Mouse (Mus musculus) heart, embryonic 11.5 days (tissue): ENCODE data around the gene Tmprss11c. TPM values are rescaled to one million over a fixed set of nuclear protein-coding genes. Genes with fewer than 3 reads are reported as not detected.

Experiments used
- ATAC-seq: fragments of 200-750 bp; cut with Nextera tagmentation; replicated peaks from 2 replicates; pipeline ENCODE4 v1.8.0; 2017; ENCODE audit warnings: moderate library complexity; ENCODE audit not compliant: insufficient number of reproducible peaks, low FRiP score, low TSS enrichment
- H3K27ac ChIP-seq: fragments of 300-500 bp; sonication (generic); 2 replicates; pipeline ENCODE4 v1.5.1; 2014; ENCODE audit warnings: mild to moderate bottlenecking, low read depth, low read length
- H3K27me3 ChIP-seq: fragments of 300-500 bp; sonication (generic); 2 replicates; pipeline ENCODE4 v1.6.1; 2014; ENCODE audit warnings: mild to moderate bottlenecking, low read length, mixed read lengths; ENCODE audit not compliant: control insufficient read depth, insufficient read depth
- H3K36me3 ChIP-seq: fragments of 300-500 bp; sonication (generic); 2 replicates; pipeline ENCODE4 v1.6.1; 2014; ENCODE audit warnings: mild to moderate bottlenecking, low read length, moderate library complexity, mixed read lengths; ENCODE audit not compliant: control insufficient read depth, insufficient read depth
- H3K4me1 ChIP-seq: fragments of 300-500 bp; sonication (generic); 2 replicates; pipeline ENCODE4 v1.6.1; 2014; ENCODE audit warnings: low read length; ENCODE audit not compliant: control insufficient read depth, insufficient read depth
- H3K4me2 ChIP-seq: fragments of 300-500 bp; sonication (generic); 2 replicates; pipeline ENCODE4 v1.6.1; 2014; ENCODE audit warnings: mild to moderate bottlenecking, moderate library complexity
- H3K4me3 ChIP-seq: fragments of 300-500 bp; sonication (generic); 2 replicates; pipeline ENCODE4 v1.5.1; 2014; ENCODE audit warnings: low read depth, low read length
- H3K9ac ChIP-seq: fragments of 300-500 bp; sonication (generic); 2 replicates; pipeline ENCODE4 v1.6.1; 2014; ENCODE audit warnings: mild to moderate bottlenecking, low read depth, low read length, moderate library complexity
- H3K9me3 ChIP-seq: fragments of 300-500 bp; sonication (generic); replicated peaks from 2 replicates; pipeline ENCODE4 v1.6.1; 2016; ENCODE audit warnings: low read length; ENCODE audit not compliant: control insufficient read depth
- WGBS: fragments of 180-500 bp; shearing (Covaris S2); extraction: QIAGEN DNeasy Blood & Tissue Kit; methylation state at CpG from one replicate; pipeline ENCODE4 v1.1.7; 2014; ENCODE audit not compliant: insufficient replicate concordance; 5-methylcytosine and 5-hydroxymethylcytosine counted together
- polyA plus RNA-seq: library from polyadenylated mRNA; unstranded; fragments of >200 nt; fragmentation: Nextera tagmentation; extraction: Ambion mirVana; gene quantifications from 2 replicates; pipeline ENCODE4 v1.2.1, GENCODE M21; 2014

Tmprss11c gene
- polyA plus RNA-seq, 1 experiment from 2014 or later = not detected

DNA sequence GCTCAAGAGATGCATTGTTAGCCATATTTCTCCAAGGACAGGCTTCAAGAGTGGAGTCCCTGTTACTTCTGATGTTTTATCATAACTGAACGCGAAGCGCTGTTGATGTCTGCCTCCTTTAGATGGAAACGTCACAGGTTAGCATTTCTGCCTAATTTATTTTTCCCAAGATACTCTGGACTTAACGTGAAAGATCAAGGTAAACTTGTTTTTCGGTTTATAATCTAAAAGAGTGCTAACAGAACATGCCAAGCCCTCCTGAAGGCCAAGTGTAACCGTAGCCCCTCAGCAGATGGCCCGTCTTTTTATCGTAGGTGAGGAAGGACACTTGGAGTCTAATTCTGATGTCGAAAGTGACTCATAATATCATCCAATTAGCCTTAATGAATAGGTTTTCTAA lies 91.3 kb downstream of the Tmprss11c start, which contains the start of gene Gnrhr:
Gene Gnrhr, minus strand, starts transcription at position 101 of the 400 bp plus-strand sequence.
- no peaks in the 10 kb centered on the region for H3K9me3 ChIP-seq
- WGBS = 88% methylated on average over 10 of the region's 10 CpGs
- H3K4me1 ChIP-seq = no peaks in the 10 kb centered on the region
- no peak within 1 kb of the TSS for H3K27ac ChIP-seq
- H3K4me3 ChIP-seq = no peak within 1 kb of the TSS
- H3K9ac ChIP-seq = no peak within 1 kb of the TSS
- H3K27me3 ChIP-seq = no peaks in the 10 kb centered on the region
- H3K4me2 ChIP-seq = no peak within 1 kb of the TSS
- H3K36me3 ChIP-seq = no peaks in the 10 kb centered on the region
- ATAC-seq = no peak

DNA sequence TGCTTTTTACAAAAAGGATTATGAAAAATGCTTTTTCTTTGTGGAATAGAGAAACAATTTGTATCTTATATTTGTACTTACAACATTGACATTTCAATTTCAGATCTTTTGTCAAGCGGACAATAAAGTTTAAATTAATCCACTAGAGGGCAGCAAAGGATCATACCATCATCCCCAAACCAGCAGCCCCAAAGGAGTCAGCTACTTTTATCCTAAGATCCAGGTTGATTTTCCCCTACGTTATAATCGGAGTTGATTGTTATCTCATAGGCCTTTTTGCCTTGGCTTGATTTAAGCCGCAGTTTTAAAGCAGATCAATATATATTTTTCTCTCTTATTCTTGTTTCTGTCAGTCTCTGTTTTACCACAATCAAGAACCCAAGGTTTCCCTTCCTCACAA lies 97.8 kb downstream of the Tmprss11c start:
- no peak overlapping the region for H3K4me3 ChIP-seq
- no peaks in the 10 kb centered on the region for H3K4me1 ChIP-seq
- no peaks in the 10 kb centered on the region for H3K27me3 ChIP-seq
- no peak overlapping the region for H3K4me2 ChIP-seq
- no peak for ATAC-seq
- H3K9ac ChIP-seq = no peak overlapping the region
- WGBS = 10% methylated on average over 4 of the region's 4 CpGs
- no peaks in the 10 kb centered on the region for H3K9me3 ChIP-seq
- no peaks in the 10 kb centered on the region for H3K36me3 ChIP-seq
- H3K27ac ChIP-seq = no peak overlapping the region

GRCm38 (mm10) chr5:86190770-86191169 lies 98.3 kb downstream of the Tmprss11c start:
- H3K36me3 ChIP-seq = no peaks in the 10 kb centered on the region
- no peak overlapping the region for H3K9ac ChIP-seq
- H3K4me1 ChIP-seq = no peaks in the 10 kb centered on the region
- ATAC-seq = no peak
- H3K4me2 ChIP-seq = no peak overlapping the region
- H3K27ac ChIP-seq = no peak overlapping the region
- H3K27me3 ChIP-seq = no peaks in the 10 kb centered on the region
- H3K4me3 ChIP-seq = no peak overlapping the region
- no peaks in the 10 kb centered on the region for H3K9me3 ChIP-seq
- WGBS = 26% methylated on average over 5 of the region's 5 CpGs

DNA sequence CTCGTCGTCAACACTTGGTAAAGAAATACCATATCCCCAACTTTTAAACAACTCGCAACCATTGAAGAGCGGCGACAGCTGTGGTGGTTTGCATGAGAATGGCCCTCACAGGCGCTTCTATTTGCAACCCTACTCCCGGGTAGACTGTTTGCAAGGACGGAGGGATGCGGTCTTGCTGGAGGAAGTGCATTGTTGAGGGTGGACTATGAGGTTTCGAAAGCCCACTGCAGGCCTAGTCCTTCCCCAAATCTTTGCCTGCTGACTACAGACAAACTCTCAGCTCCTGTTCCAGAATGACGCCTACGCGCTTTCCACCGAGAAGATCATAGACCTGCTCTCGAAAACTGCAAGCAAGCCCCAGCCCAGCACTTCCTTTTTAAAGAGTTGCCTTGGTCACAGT lies 98.8 kb downstream of the Tmprss11c start:
- Histone ChIP-seq H3K27me3 (no peaks in the 10 kb centered on the region), H3K27ac (no peak overlapping the region), H3K36me3 (no peaks in the 10 kb centered on the region), H3K9ac (no peak overlapping the region), H3K9me3 (no peaks in the 10 kb centered on the region), H3K4me1 (no peaks in the 10 kb centered on the region), H3K4me2 (no peak overlapping the region), H3K4me3 (no peak overlapping the region)
- ATAC-seq = no peak
- WGBS = 48% methylated on average over 15 of the region's 15 CpGs

DNA sequence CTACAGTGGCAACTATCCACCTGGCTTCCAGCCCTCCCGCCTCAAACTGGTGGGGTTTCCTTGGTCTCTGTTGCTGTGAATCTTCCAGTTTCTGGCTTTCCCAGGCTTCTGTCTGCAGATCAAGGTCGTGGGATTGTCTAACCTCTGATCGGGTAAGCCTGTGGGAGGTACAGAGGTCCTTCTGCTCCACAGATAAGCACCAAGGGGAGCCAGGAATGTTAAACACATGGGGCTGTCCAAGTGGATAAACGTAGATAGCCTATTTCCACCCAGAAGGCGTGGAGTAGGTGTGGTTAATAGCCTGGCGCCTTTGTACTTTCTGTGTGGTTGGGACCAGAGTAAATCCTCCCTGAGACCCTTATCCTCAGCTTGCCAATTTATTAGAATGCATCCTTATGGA lies 101.7 kb downstream of the Tmprss11c start:
- Histone ChIP-seq H3K9me3 (no peaks in the 10 kb centered on the region), H3K27ac (no peak overlapping the region), H3K27me3 (no peaks in the 10 kb centered on the region), H3K4me3 (no peak overlapping the region), H3K4me1 (no peaks in the 10 kb centered on the region), H3K36me3 (no peaks in the 10 kb centered on the region), H3K4me2 (no peak overlapping the region), H3K9ac (no peak overlapping the region)
- 53% methylated on average over 6 of the region's 6 CpGs for WGBS
- ATAC-seq = no peak

Other genes starting within 250 kb of the Tmprss11c start
- 27.1 and 27.7 TPM in 2 replicates for gene Cenpc1, start 223.7 kb downstream of the Tmprss11c start, polyA plus RNA-seq
- 0.15 and 0.29 TPM in 2 replicates for gene Stap1, start 217.6 kb downstream of the Tmprss11c start, polyA plus RNA-seq
- gene Uba6, start 116.5 kb downstream of the Tmprss11c start, polyA plus RNA-seq = 14.3 and 15.6 TPM in 2 replicates
- gene Gnrhr, start 91.4 kb downstream of the Tmprss11c start, polyA plus RNA-seq = not detected in 2 replicates
- 0.11 TPM in 1 of 2 replicates, not detected in the other for gene Tmprss11d, start 84.1 kb upstream of the Tmprss11c start, polyA plus RNA-seq
- not detected in 2 replicates for gene Tmprss11a, start 179.7 kb upstream of the Tmprss11c start, polyA plus RNA-seq
- gene Tmprss11g, start 229.3 kb upstream of the Tmprss11c start, polyA plus RNA-seq = not detected in 2 replicates